Mouse (Mus musculus): ENCODE measurements at regions not wholly inside any gene's neighbourhood (a gene's known extent, or its start where the extent isn't known, plus 50 kb on each side); places are given as distances from the start of the nearest gene placed in this dataset.

GRCm38 (mm10) chr3:83556788-83557515, 209.2 kb upstream of the Sfrp2 start:
- Histone ChIP-seq H3K79me2 (ENCODE audit: control insufficient read depth, insufficient read depth) (no peaks in the 10 kb centered on the region), H3ac (ENCODE audit: control insufficient read depth, insufficient read length, low read depth) (no peak overlapping the region), H3K4me3 (ENCODE audit: insufficient read depth, poor library complexity, severe bottlenecking) (no peak overlapping the region), H3K79me3 (ENCODE audit: low read depth) (no peaks in the 10 kb centered on the region), H3K27me3 (ENCODE audit: control insufficient read depth, insufficient read depth, insufficient read length) (no peaks in the 10 kb centered on the region), H3K36me3 (ENCODE audit: control insufficient read depth, insufficient read depth) (no peaks in the 10 kb centered on the region)
- TF ChIP-seq USF1 (IDR thresholded peaks at IDR 0.05; ENCODE audit: low read depth) (no peak), MYOD1 (IDR thresholded peaks at IDR 0.05; ENCODE audit: control insufficient read depth, insufficient read length, low read depth) (no peak), CTCF (IDR thresholded peaks at IDR 0.05; ENCODE audit: control insufficient read depth, insufficient read depth, insufficient read length) (no peak), FOSL1 (IDR thresholded peaks at IDR 0.05; ENCODE audit: insufficient read depth, low read length, poor library complexity, severe bottlenecking) (no peak), MAX (IDR thresholded peaks at IDR 0.05) (no peak), MYOG (IDR thresholded peaks at IDR 0.05; ENCODE audit: control insufficient read depth, extremely low read depth, insufficient read length) (no peak), CEBPB (IDR thresholded peaks at IDR 0.05; ENCODE audit: low read depth) (no peak)

GRCm38 (mm10) chr3:83562026-83562425, 204.1 kb upstream of the Sfrp2 start:
- no peaks in the 10 kb centered on the region for H3K27me3 ChIP-seq (ENCODE audit: control insufficient read depth, insufficient read depth, insufficient read length)
- no peaks in the 10 kb centered on the region for H3K36me3 ChIP-seq (ENCODE audit: control insufficient read depth, insufficient read depth)
- no peaks in the 10 kb centered on the region for H3K79me3 ChIP-seq (ENCODE audit: low read depth)
- TF ChIP-seq MYOD1 (IDR thresholded peaks at IDR 0.05; ENCODE audit: control insufficient read depth, insufficient read length, low read depth): no peak
- no peak for TF ChIP-seq USF1 (IDR thresholded peaks at IDR 0.05; ENCODE audit: low read depth)
- TF ChIP-seq MAX (IDR thresholded peaks at IDR 0.05): no peak
- no peak for TF ChIP-seq CTCF (IDR thresholded peaks at IDR 0.05; ENCODE audit: control insufficient read depth, insufficient read depth, insufficient read length)
- TF ChIP-seq CEBPB (IDR thresholded peaks at IDR 0.05; ENCODE audit: low read depth): no peak
- no peak for TF ChIP-seq FOSL1 (IDR thresholded peaks at IDR 0.05; ENCODE audit: insufficient read depth, low read length, poor library complexity, severe bottlenecking)
- no peak for TF ChIP-seq MYOG (IDR thresholded peaks at IDR 0.05; ENCODE audit: control insufficient read depth, extremely low read depth, insufficient read length)
- no peak overlapping the region for H3K4me3 ChIP-seq (ENCODE audit: insufficient read depth, poor library complexity, severe bottlenecking)
- H3ac ChIP-seq (ENCODE audit: control insufficient read depth, insufficient read length, low read depth): no peak overlapping the region
- H3K79me2 ChIP-seq (ENCODE audit: control insufficient read depth, insufficient read depth): no peaks in the 10 kb centered on the region

- no peak overlapping the region for H3K4me3 ChIP-seq (ENCODE audit: insufficient read depth, poor library complexity, severe bottlenecking)
- H3K36me3 ChIP-seq (ENCODE audit: control insufficient read depth, insufficient read depth): no peaks in the 10 kb centered on the region
- H3ac ChIP-seq (ENCODE audit: control insufficient read depth, insufficient read length, low read depth): no peak overlapping the region
- TF ChIP-seq MYOD1 (IDR thresholded peaks at IDR 0.05; ENCODE audit: control insufficient read depth, insufficient read length, low read depth) (no peak), FOSL1 (IDR thresholded peaks at IDR 0.05; ENCODE audit: insufficient read depth, low read length, poor library complexity, severe bottlenecking) (no peak), CTCF (IDR thresholded peaks at IDR 0.05; ENCODE audit: control insufficient read depth, insufficient read depth, insufficient read length) (no peak), USF1 (IDR thresholded peaks at IDR 0.05; ENCODE audit: low read depth) (no peak), MAX (IDR thresholded peaks at IDR 0.05) (no peak), CEBPB (IDR thresholded peaks at IDR 0.05; ENCODE audit: low read depth) (no peak), MYOG (IDR thresholded peaks at IDR 0.05; ENCODE audit: control insufficient read depth, extremely low read depth, insufficient read length) (no peak)
- H3K27me3 ChIP-seq (ENCODE audit: control insufficient read depth, insufficient read depth, insufficient read length): no peaks in the 10 kb centered on the region
- H3K79me2 ChIP-seq (ENCODE audit: control insufficient read depth, insufficient read depth): no peaks in the 10 kb centered on the region
- H3K79me3 ChIP-seq (ENCODE audit: low read depth): no peaks in the 10 kb centered on the region
Measured at GRCm38 (mm10) chr3:83575526-83575925, 190.6 kb upstream of the Sfrp2 start.

GRCm38 (mm10) chr3:83576155-83576554, 190.0 kb upstream of the Sfrp2 start:
- Histone ChIP-seq H3K27me3 (ENCODE audit: control insufficient read depth, insufficient read depth, insufficient read length) (no peaks in the 10 kb centered on the region), H3ac (ENCODE audit: control insufficient read depth, insufficient read length, low read depth) (no peak overlapping the region), H3K79me3 (ENCODE audit: low read depth) (no peaks in the 10 kb centered on the region), H3K4me3 (ENCODE audit: insufficient read depth, poor library complexity, severe bottlenecking) (no peak overlapping the region), H3K36me3 (ENCODE audit: control insufficient read depth, insufficient read depth) (no peaks in the 10 kb centered on the region), H3K79me2 (ENCODE audit: control insufficient read depth, insufficient read depth) (no peaks in the 10 kb centered on the region)
- TF ChIP-seq CTCF (IDR thresholded peaks at IDR 0.05; ENCODE audit: control insufficient read depth, insufficient read depth, insufficient read length) (no peak), MAX (IDR thresholded peaks at IDR 0.05) (no peak), MYOD1 (IDR thresholded peaks at IDR 0.05; ENCODE audit: control insufficient read depth, insufficient read length, low read depth) (no peak)

DNA sequence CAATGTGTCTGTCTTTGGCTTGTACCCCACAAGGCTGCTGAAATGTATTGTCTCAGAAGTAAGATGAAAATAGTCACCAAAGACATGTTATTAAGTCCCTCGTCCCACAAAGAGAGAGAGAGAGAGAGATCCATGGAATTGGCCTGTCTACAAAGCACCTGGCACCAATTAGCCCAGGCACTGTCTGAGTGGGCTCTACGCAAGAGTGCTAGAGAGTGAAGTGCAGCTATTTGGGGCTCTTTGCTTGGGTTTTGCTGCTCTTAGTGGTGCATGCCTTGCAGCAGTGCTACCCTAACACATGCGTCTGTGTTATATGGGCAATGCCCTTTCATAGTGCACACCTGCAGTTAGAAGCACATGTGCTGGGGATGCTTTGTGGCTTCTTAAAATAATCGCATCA, 185.4 kb upstream of the Sfrp2 start:
- Histone ChIP-seq H3K4me3 (ENCODE audit: insufficient read depth, poor library complexity, severe bottlenecking) (no peak overlapping the region), H3K36me3 (ENCODE audit: control insufficient read depth, insufficient read depth) (no peaks in the 10 kb centered on the region), H3ac (ENCODE audit: control insufficient read depth, insufficient read length, low read depth) (no peak overlapping the region), H3K79me3 (ENCODE audit: low read depth) (no peaks in the 10 kb centered on the region), H3K27me3 (ENCODE audit: control insufficient read depth, insufficient read depth, insufficient read length) (no peaks in the 10 kb centered on the region), H3K79me2 (ENCODE audit: control insufficient read depth, insufficient read depth) (no peaks in the 10 kb centered on the region)
- TF ChIP-seq MYOG (IDR thresholded peaks at IDR 0.05; ENCODE audit: control insufficient read depth, extremely low read depth, insufficient read length) (no peak), USF1 (IDR thresholded peaks at IDR 0.05; ENCODE audit: low read depth) (no peak), MAX (IDR thresholded peaks at IDR 0.05) (no peak), CEBPB (IDR thresholded peaks at IDR 0.05; ENCODE audit: low read depth) (no peak), MYOD1 (IDR thresholded peaks at IDR 0.05; ENCODE audit: control insufficient read depth, insufficient read length, low read depth) (no peak), FOSL1 (IDR thresholded peaks at IDR 0.05; ENCODE audit: insufficient read depth, low read length, poor library complexity, severe bottlenecking) (no peak), CTCF (IDR thresholded peaks at IDR 0.05; ENCODE audit: control insufficient read depth, insufficient read depth, insufficient read length) (no peak)

DNA sequence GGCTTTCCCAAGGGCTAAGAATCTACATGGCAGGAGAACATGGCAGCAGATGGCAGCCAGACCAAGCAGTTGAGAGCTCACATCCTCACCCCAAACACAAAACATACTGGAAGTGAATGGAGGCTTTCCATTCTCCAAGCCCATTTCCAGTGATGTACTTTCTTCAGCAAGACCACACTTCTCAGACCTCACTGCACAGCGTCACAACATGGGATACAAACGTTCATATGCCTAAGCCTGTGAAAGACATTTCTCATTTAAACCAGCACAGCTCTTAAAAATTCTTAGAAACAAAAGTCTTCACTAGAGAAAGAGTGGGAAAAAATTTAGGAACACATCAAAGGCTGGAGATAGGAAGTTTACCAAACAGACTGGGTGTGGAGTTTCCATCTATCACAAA, 183.9 kb upstream of the Sfrp2 start:
- Histone ChIP-seq H3K4me3 (ENCODE audit: insufficient read depth, poor library complexity, severe bottlenecking) (no peak overlapping the region), H3K79me3 (ENCODE audit: low read depth) (no peaks in the 10 kb centered on the region), H3ac (ENCODE audit: control insufficient read depth, insufficient read length, low read depth) (no peak overlapping the region), H3K36me3 (ENCODE audit: control insufficient read depth, insufficient read depth) (no peaks in the 10 kb centered on the region), H3K79me2 (ENCODE audit: control insufficient read depth, insufficient read depth) (no peaks in the 10 kb centered on the region), H3K27me3 (ENCODE audit: control insufficient read depth, insufficient read depth, insufficient read length) (no peaks in the 10 kb centered on the region)
- no peak for TF ChIP-seq CEBPB (IDR thresholded peaks at IDR 0.05; ENCODE audit: low read depth)
- TF ChIP-seq FOSL1 (IDR thresholded peaks at IDR 0.05; ENCODE audit: insufficient read depth, low read length, poor library complexity, severe bottlenecking): no peak
- TF ChIP-seq MYOG (IDR thresholded peaks at IDR 0.05; ENCODE audit: control insufficient read depth, extremely low read depth, insufficient read length): no peak
- no peak for TF ChIP-seq CTCF (IDR thresholded peaks at IDR 0.05; ENCODE audit: control insufficient read depth, insufficient read depth, insufficient read length)
- TF ChIP-seq USF1 (IDR thresholded peaks at IDR 0.05; ENCODE audit: low read depth): no peak
- TF ChIP-seq MAX (IDR thresholded peaks at IDR 0.05): no peak
- no peak for TF ChIP-seq MYOD1 (IDR thresholded peaks at IDR 0.05; ENCODE audit: control insufficient read depth, insufficient read length, low read depth)
